Mouse (Mus musculus) MEL (cell line): ENCODE results near the gene Prkch.

Source experiments
- CTCF ChIP-seq, 3 experiments: IDR thresholded peaks in 2 of 3; conservative IDR thresholded peaks in 1 of 3; 2 replicates each; pipeline ENCODE4 v1.5.1; 2011 to 2012; ENCODE audit warnings: low read length in 3 of 3, low read depth in 2 of 3, mild to moderate bottlenecking in 2 of 3, improper control_type of control experiment in 1 of 3, inconsistent platforms in 1 of 3, mixed read lengths in 1 of 3, moderate library complexity in 1 of 3; ENCODE audit not compliant: control insufficient read depth in 1 of 3, insufficient read depth in 1 of 3, poor library complexity in 1 of 3, severe bottlenecking in 1 of 3
- ELF1 ChIP-seq: IDR thresholded peaks from 2 replicates; pipeline ENCODE4 v1.6.1; 2014; ENCODE audit warnings: low read depth, mild to moderate bottlenecking, inconsistent platforms, low read length, improper control_type of control experiment, moderate library complexity
- EP300 ChIP-seq, 2 experiments: IDR thresholded peaks; 2 replicates each; pipeline ENCODE4 v1.6.1; 2011; ENCODE audit warnings: improper control_type of control experiment in 2 of 2, low read length in 2 of 2, low read depth in 1 of 2, mild to moderate bottlenecking in 1 of 2
- GATA1 ChIP-seq: IDR thresholded peaks from 2 replicates; pipeline ENCODE4 v1.6.1; 2011; ENCODE audit warnings: low read depth, low read length, improper control_type of control experiment
- MEF2A ChIP-seq: IDR thresholded peaks from 2 replicates; pipeline ENCODE4 v1.6.1; 2014; ENCODE audit warnings: low read depth, mild to moderate bottlenecking, inconsistent platforms, low read length, improper control_type of control experiment; ENCODE audit not compliant: poor library complexity, insufficient replicate concordance, severe bottlenecking; ENCODE audit errors: extremely low read depth
- MXI1 ChIP-seq: IDR thresholded peaks from 2 replicates; pipeline ENCODE4 v1.6.1; 2011; ENCODE audit warnings: mild to moderate bottlenecking, low read depth, low read length, improper control_type of control experiment
- POLR2A ChIP-seq, 2 experiments: IDR thresholded peaks; 2 replicates each; pipeline ENCODE4 v1.6.1; 2011 to 2012; ENCODE audit warnings: low read length in 2 of 2, mild to moderate bottlenecking in 2 of 2, control low read depth in 1 of 2, improper control_type of control experiment in 1 of 2, low read depth in 1 of 2, moderate library complexity in 1 of 2; ENCODE audit not compliant: control insufficient read depth in 1 of 2, insufficient read depth in 1 of 2, poor library complexity in 1 of 2
- POLR2AphosphoS2 ChIP-seq: IDR thresholded peaks from 2 replicates; pipeline ENCODE4 v1.6.1; 2011; ENCODE audit warnings: low read length, improper control_type of control experiment
- POLR2AphosphoS5 ChIP-seq: IDR thresholded peaks from 2 replicates; pipeline ENCODE4 v1.6.1; 2012; ENCODE audit warnings: low read depth, borderline replicate concordance, mild to moderate bottlenecking, inconsistent platforms, low read length, moderate library complexity, mixed read lengths
- TAL1 ChIP-seq: IDR thresholded peaks from 2 replicates; pipeline ENCODE4 v1.6.1; 2012; ENCODE audit warnings: mild to moderate bottlenecking, inconsistent platforms, low read length, moderate library complexity, mixed read lengths
- TCF12 ChIP-seq: IDR thresholded peaks from 2 replicates; pipeline ENCODE4 v1.6.1; 2014; ENCODE audit warnings: low read depth, mild to moderate bottlenecking, inconsistent platforms, low read length, improper control_type of control experiment, moderate library complexity
- ZMIZ1 ChIP-seq: IDR thresholded peaks from 2 replicates; pipeline ENCODE4 v1.6.1; 2012; ENCODE audit warnings: low read depth, mild to moderate bottlenecking, inconsistent platforms, low read length, improper control_type of control experiment, moderate library complexity

DNA sequence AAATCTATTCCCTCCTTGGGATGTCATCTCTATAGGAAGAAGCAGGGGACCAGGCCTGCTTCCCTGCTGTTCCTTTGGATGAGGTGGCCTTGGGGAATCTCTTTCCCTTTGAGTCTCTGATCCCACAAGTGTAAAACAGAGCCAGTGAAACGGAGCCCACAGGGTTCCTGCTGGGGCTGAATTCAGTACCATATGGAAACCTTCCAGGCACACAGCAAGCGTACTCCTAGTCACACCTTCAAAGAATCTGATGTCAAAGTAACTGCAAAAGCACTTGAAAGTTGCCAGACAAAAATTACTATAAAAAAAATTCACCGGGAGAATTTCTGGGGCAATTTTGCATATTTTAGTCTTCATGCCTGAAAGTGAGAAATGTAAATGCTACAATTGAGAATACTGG, 178.2 kb downstream of the Prkch start:
- TF ChIP-seq CTCF (IDR thresholded peaks at IDR 0.05 in 2 of 3, conservative IDR thresholded peaks at IDR 0.05 in 1 of 3; ENCODE audit: control insufficient read depth in 1 of 3, insufficient read depth in 1 of 3, low read depth in 2 of 3, low read length in 3 of 3, poor library complexity in 1 of 3, severe bottlenecking in 1 of 3) (no peak), TCF12 (no peak), GATA1 (no peak), POLR2AphosphoS2 (no peak), POLR2AphosphoS5 (no peak), POLR2A (IDR thresholded peaks at IDR 0.05; ENCODE audit: control insufficient read depth in 1 of 2, insufficient read depth in 1 of 2, low read depth in 1 of 2, low read length in 2 of 2, poor library complexity in 1 of 2) (no peak), ELF1 (no peak), ZMIZ1 (no peak), TAL1 (no peak), MXI1 (no peak), EP300 (IDR thresholded peaks at IDR 0.05; ENCODE audit: low read depth in 1 of 2, low read length in 2 of 2) (no peak), MEF2A (no peak)
